Mouse (Mus musculus) thymus, postnatal 0 days (tissue): ENCODE results near the gene Mcam. TPM values are rescaled to one million over a fixed set of nuclear protein-coding genes. Genes with fewer than 3 reads are reported as not detected.
A peak's percentile ranks its signal among the peaks of the same experiment; 100 is the strongest.

Source experiments
- DNase-seq: peaks from one replicate; pipeline ENCODE4 v3.0.0-alpha.2; 2015; ENCODE audit warnings: low spot score
- polyA plus RNA-seq: library from polyadenylated mRNA; unstranded; fragments of >200 nt; fragmentation: Nextera tagmentation; extraction: Ambion mirVana; gene quantifications from 2 replicates; pipeline ENCODE4 v1.2.1, GENCODE M21; 2015

Mcam gene
- polyA plus RNA-seq, 1 experiment from 2014 or later, result 6.9 TPM

- DNase-seq, result peak; percentile 60
These were observed 822 bp downstream of the Mcam start for GRCm38 (mm10) chr9:44134851-44135730.

GRCm38 (mm10) chr9:44135731-44136411 lies 1.6 kb downstream of the Mcam start:
- no peak for DNase-seq

GRCm38 (mm10) chr9:44137846-44138245 lies 3.6 kb downstream of the Mcam start:
- no peak for DNase-seq

GRCm38 (mm10) chr9:44141951-44142350 lies 7.7 kb downstream of the Mcam start:
- no peak for DNase-seq

- no peak for DNase-seq
These were observed 9.2 kb downstream of the Mcam start for GRCm38 (mm10) chr9:44143421-44143820.

- peak; percentile 17 for DNase-seq
These were observed 9.9 kb downstream of the Mcam start for GRCm38 (mm10) chr9:44144023-44144717.

- DNase-seq, result no peak
These were observed 10.4 kb downstream of the Mcam start for GRCm38 (mm10) chr9:44144718-44145060.

GRCm38 (mm10) chr9:44147290-44147689 lies 13.0 kb downstream of the Mcam start:
- DNase-seq, result peak; percentile 44

GRCm38 (mm10) chr9:44159886-44160285 lies 25.6 kb downstream of the Mcam start:
- no peak for DNase-seq

GRCm38 (mm10) chr9:44168931-44169330 lies 34.7 kb downstream of the Mcam start:
- no peak for DNase-seq

GRCm38 (mm10) chr9:44170691-44171151 lies 36.5 kb downstream of the Mcam start:
- DNase-seq, result no peak

GRCm38 (mm10) chr9:44175556-44175955 lies 41.3 kb downstream of the Mcam start:
- DNase-seq, result no peak

- no peak for DNase-seq
These were observed 41.7 kb downstream of the Mcam start for GRCm38 (mm10) chr9:44175957-44176356.

GRCm38 (mm10) chr9:44177405-44177804 lies 43.1 kb downstream of the Mcam start:
- DNase-seq, result peak; percentile 22

GRCm38 (mm10) chr9:44178389-44178788 lies 44.1 kb downstream of the Mcam start:
- peak; percentile 51 for DNase-seq

- DNase-seq, result no peak
These were observed 44.5 kb downstream of the Mcam start for GRCm38 (mm10) chr9:44178811-44179210.

- peak; percentile 69 for DNase-seq
These were observed 47.3 kb downstream of the Mcam start for GRCm38 (mm10) chr9:44181537-44181936.

- peak; percentile 60 for DNase-seq
These were observed 48.0 kb downstream of the Mcam start for GRCm38 (mm10) chr9:44182260-44182659.

- DNase-seq, result no peak
These were observed 54.0 kb downstream of the Mcam start for GRCm38 (mm10) chr9:44188223-44188622.

GRCm38 (mm10) chr9:44191166-44191565 lies 56.9 kb downstream of the Mcam start:
- no peak for DNase-seq

GRCm38 (mm10) chr9:44192312-44192711 lies 58.0 kb downstream of the Mcam start:
- no peak for DNase-seq
